Mouse (Mus musculus): ENCODE results near the gene Kcnmb2.

Kcnmb2 gene

DNA sequence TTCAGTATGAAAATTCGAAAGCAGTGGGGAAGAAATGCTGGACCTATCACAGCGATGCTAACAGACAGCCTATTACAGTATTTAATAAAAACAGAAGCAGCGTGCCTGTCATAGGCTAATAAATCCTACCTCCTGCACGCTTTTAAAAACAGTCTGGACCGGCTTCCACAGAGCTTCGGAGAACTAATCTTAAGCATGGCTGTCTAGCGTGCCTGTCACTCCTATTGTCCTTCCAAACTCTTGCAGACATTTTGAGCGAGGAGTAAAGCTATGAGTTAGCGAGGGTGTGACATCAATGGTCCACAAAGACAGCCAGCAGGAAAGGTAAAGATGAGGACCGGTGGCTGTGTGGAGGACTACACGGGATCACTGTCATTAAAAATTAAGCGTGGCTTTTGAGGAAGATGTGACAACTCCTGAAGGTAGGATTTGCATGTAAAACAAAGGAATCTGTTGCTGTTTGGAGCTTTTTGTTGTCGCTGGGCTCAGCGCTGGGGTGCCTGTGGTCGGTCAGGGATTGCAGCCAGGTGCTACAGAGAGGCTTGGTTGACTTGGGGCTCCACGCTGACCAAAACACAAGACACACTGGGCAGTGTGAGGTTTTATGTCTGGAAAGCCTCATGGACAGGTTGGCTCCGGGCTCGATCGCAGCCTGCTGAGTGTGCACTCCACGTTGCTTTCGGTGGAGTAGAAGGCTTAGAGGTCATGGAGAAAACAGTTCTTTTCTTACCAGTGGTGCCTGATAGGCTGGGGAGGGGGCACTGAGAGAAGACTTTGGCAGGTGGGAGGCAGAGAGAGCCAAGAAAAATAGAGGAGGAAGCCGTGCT lies at the start of gene Kcnmb2:
Gene Kcnmb2, plus strand, starts transcription at position 4 of the 827 bp plus-strand sequence.
- in situ Hi-C loops (cut with MboI; ENCODE audit: unreplicated experiment in 2 of 2), result no loop called here

GRCm38 (mm10) chr3:31863522-31863921 lies 38.8 kb upstream of the Kcnmb2 start:
- in situ Hi-C loops (cut with MboI; ENCODE audit: unreplicated experiment in 2 of 2), result no loop called here

- in situ Hi-C loops (cut with MboI; ENCODE audit: unreplicated experiment in 2 of 2), result no loop called here
Observed at GRCm38 (mm10) chr3:31864070-31864469, 38.2 kb upstream of the Kcnmb2 start.

GRCm38 (mm10) chr3:31871461-31871860 lies 30.8 kb upstream of the Kcnmb2 start:
- in situ Hi-C loops (cut with MboI; ENCODE audit: unreplicated experiment in 2 of 2), result no loop called here

GRCm38 (mm10) chr3:31882621-31883131 lies 19.6 kb upstream of the Kcnmb2 start:
- in situ Hi-C loops (cut with MboI; ENCODE audit: unreplicated experiment in 2 of 2), result no loop called here

DNA sequence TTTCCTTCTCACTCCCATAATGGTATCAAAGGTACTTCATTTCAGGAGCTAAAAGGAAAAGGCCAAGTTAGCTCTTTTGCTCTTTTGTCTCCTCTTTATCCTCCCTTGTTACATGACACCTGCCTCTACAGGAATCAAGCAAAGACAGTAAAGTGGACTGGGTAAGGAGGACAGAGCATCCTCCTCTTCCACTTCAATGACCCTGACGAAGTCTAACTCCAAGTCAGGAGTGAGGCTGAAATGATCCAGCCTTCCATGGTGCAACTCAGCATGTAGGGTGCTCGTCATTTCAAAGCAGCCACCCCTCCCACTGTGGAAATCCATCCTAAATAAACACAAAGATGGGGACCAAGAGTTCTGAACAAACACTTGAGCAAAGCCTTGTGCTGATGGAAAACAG lies 9.7 kb upstream of the Kcnmb2 start:
- in situ Hi-C loops (cut with MboI; ENCODE audit: unreplicated experiment in 2 of 2), result no loop called here

DNA sequence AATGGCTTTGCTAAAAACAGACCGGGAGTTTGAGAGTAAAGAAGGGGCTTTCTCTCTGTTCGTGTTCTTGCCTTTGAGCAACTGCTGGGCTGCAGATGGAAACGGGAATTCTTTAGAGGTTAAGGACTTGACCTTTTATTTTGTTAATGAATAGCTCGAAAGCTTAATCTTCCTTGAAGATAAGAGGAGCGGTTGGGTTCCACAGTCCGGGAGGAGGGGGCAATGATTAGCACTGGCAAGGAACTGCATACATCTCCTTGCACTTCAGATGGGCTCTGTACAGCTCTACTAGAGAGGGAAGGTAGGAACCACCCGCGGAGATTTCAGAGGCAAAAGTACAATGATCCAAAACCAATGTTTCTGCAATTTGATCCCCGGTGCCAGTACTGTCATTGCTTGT lies 1.2 kb downstream of the Kcnmb2 start:
- in situ Hi-C loops (cut with MboI; ENCODE audit: unreplicated experiment in 2 of 2), result no loop called here

- in situ Hi-C loops (cut with MboI; ENCODE audit: unreplicated experiment in 2 of 2), result no loop called here
Observed at GRCm38 (mm10) chr3:31904156-31904555, 1.8 kb downstream of the Kcnmb2 start.

GRCm38 (mm10) chr3:31911168-31911567 lies 8.9 kb downstream of the Kcnmb2 start:
- in situ Hi-C loops (cut with MboI; ENCODE audit: unreplicated experiment in 2 of 2), result no loop called here

DNA sequence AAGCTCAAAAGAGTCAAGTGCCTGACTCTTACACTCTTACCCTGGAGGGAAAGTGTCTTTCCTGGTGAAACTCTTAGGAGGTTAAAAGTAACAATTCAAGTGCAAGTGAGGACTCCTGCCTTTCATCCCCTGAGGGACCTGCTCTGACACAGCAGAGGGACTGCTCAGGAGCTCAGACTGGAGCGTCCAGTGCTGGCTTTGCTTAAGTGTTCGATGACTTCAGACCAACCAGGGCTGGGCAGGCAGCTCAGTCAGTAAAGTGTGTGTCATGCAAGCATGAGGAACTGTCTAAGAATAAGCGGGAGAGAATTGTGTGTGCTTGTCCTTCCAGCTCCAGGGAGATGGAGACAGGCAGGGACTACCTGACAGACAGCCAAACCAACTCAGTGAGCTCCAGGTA lies 9.4 kb downstream of the Kcnmb2 start:
- in situ Hi-C loops (cut with MboI; ENCODE audit: unreplicated experiment in 2 of 2), result no loop called here

- in situ Hi-C loops (cut with MboI; ENCODE audit: unreplicated experiment in 2 of 2), result no loop called here
Observed at GRCm38 (mm10) chr3:31928544-31928943, 26.2 kb downstream of the Kcnmb2 start.

GRCm38 (mm10) chr3:31934704-31935103 lies 32.4 kb downstream of the Kcnmb2 start:
- in situ Hi-C loops (cut with MboI; ENCODE audit: unreplicated experiment in 2 of 2), result no loop called here

GRCm38 (mm10) chr3:31941478-31941877 lies 39.2 kb downstream of the Kcnmb2 start:
- in situ Hi-C loops (cut with MboI; ENCODE audit: unreplicated experiment in 2 of 2), result no loop called here

- in situ Hi-C loops (cut with MboI; ENCODE audit: unreplicated experiment in 2 of 2), result no loop called here
Observed at GRCm38 (mm10) chr3:31954213-31954612, 51.9 kb downstream of the Kcnmb2 start.

DNA sequence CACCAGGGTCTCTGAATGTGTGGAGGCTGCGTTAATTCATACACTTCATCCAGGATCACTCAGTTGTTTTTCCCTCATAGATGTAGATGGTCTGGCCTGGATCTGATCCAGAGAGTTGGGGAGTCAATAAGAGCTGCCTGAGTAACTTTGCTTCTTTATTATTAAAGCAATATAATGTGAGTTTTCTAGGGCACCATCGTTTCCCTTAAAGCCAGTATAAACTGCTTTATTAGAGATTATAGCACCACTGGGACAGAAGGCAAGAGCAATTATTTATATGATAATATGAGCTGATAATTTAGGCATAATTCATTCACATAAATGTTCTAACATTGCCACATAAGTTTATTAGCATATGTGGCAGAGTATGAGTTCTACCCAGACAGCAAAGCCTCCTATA lies 52.7 kb downstream of the Kcnmb2 start:
- in situ Hi-C loops (cut with MboI; ENCODE audit: unreplicated experiment in 2 of 2), result no loop called here

DNA sequence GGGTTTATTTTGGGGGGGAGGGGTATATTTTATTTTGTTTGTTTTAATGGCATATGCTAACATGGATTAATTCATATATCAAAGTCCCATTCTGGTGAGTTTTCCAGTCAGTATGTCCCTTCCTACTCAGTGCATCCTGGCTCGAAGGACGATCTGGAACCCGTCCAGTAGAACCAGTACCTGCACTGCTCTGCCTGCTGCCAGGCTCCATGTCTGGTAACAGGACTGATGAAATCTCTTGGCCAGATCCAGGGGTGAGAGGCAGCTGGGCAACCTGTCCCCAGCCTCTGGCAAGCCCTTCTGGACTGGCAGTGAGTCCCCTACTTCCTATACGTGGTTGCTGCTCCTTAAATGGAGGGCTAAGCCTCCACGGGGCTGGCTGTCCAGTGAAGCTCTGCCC lies 57.5 kb downstream of the Kcnmb2 start:
- in situ Hi-C loops (cut with MboI; ENCODE audit: unreplicated experiment in 2 of 2), result no loop called here

GRCm38 (mm10) chr3:31961175-31961574 lies 58.9 kb downstream of the Kcnmb2 start:
- in situ Hi-C loops (cut with MboI; ENCODE audit: unreplicated experiment in 2 of 2), result no loop called here

- in situ Hi-C loops (cut with MboI; ENCODE audit: unreplicated experiment in 2 of 2), result no loop called here
Observed at GRCm38 (mm10) chr3:31963076-31963475, 60.8 kb downstream of the Kcnmb2 start.

GRCm38 (mm10) chr3:31979661-31980060 lies 77.4 kb downstream of the Kcnmb2 start:
- in situ Hi-C loops (cut with MboI; ENCODE audit: unreplicated experiment in 2 of 2), result no loop called here

DNA sequence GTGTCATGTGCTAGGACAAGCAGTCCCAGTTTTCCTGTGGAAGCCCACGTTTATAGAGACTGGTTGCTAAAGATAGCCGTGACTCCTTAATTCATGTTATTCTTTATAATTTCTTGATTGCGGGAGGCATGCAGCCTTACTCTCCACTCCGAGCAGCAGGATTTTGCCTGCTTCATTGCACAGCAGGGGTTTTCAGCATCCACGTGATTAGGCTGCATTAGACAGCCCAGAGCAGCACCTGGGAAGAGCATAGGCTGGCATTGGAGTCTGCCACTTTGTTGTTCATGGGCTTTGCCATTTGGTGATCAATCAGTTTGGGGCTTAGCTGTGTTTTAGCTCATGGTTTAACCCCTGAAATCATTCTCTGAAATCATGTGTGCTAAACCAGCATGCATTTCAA lies 80.1 kb downstream of the Kcnmb2 start:
- in situ Hi-C loops (cut with MboI; ENCODE audit: unreplicated experiment in 2 of 2), result no loop called here

- in situ Hi-C loops (cut with MboI; ENCODE audit: unreplicated experiment in 2 of 2), result no loop called here
Observed at GRCm38 (mm10) chr3:31985103-31985502, 82.8 kb downstream of the Kcnmb2 start.

DNA sequence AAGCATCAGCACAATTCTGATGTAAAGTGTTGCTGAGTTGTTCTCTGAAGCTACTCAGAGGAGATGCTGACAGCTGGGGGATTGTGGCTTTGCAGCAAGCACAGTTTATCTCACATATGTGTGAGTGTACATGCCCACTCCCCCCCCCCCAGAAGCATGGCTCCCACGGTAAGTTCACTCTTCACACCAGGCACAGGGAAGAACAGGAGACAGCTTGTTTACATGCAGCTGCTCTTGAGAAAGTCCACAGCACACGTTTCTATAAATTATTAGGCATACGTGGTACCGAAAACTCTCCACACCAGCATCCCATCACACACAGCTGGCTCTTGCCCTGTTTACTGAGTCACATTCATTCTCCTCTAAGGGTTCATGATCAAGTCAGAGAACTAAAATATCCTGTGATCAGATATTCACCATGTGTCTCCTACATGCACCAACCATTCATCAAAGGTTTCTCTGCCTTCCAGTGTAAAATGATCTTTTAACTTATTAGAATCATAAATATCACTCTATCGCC lies 89.3 kb downstream of the Kcnmb2 start:
- in situ Hi-C loops (cut with MboI; ENCODE audit: unreplicated experiment in 2 of 2), result no loop called here

Measured in v-Abl transformed pro-B cells (cell line).